ENCODE assay signal across 22 mouse cellular contexts in the genomic region with DNA sequence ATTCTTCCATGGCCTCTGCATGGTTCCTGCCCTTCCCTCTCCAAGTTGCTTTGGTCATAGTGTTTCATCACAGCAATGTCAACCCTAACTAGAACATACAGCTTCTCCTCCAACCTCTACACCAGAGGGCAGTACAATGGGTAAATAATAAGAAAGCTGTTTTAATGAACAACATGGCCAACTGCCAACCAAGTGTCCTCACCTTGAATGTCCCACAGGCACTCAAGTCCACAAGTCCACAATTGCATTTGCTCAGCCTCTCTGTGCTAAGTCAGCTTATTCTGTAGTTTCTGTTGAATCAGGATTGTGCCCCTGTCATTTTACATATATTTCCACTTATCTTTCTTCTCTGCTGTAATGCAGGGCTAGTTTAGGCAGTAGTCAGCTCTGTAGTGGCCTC.
DNase-seq lines count a peak whose midpoint lies in the region; ATAC-seq and TF ChIP-seq lines count a peak whose summit lies in the region.
"Had no signal": no experiment of that assay in that cellular context is flagged by ENCODE, and none has a peak within 500 bp of the region (broad histone marks: within the 10 kb centered on the region; RNA-seq: fewer than 3 reads in every experiment).

No protein-coding gene starts in this region.

- no peaks in the 10 kb centered on the region for H3K9me3 ChIP-seq in kidney, embryonic 15.5 days (replicated peaks)
- H3K9me3 ChIP-seq in midbrain, embryonic 11.5 days (ENCODE audit: control insufficient read depth, low read length): no peaks in the 10 kb centered on the region
- no peaks in the 10 kb centered on the region for H3K9me3 ChIP-seq in midbrain, embryonic 10.5 days (replicated peaks)
- H3K9me3 ChIP-seq: embryonic facial prominence, embryonic 10.5 days; heart, embryonic 10.5 days; hindbrain, embryonic 13.5 days had no signal

- H3K9ac ChIP-seq in kidney, embryonic 15.5 days: no peak overlapping the region
- H3K9ac ChIP-seq in midbrain, embryonic 11.5 days (ENCODE audit: low read length): no peak overlapping the region
- H3K9ac ChIP-seq: hindbrain, embryonic 13.5 days had no signal

- H3K36me3 ChIP-seq in kidney, adult 2 months (ENCODE audit: control insufficient read depth, insufficient read depth, low read length): no peaks in the 10 kb centered on the region
- 0 out of 2 replicates have a peak, but pooled peaks cover 9% of the 10 kb centered on the region for H3K36me3 ChIP-seq in kidney, embryonic 15.5 days
- H3K36me3 ChIP-seq in midbrain, embryonic 11.5 days (ENCODE audit: control insufficient read depth, insufficient read depth, low read length): no peaks in the 10 kb centered on the region
- no peaks in the 10 kb centered on the region for H3K36me3 ChIP-seq in midbrain, embryonic 10.5 days
- H3K36me3 ChIP-seq: embryonic facial prominence, embryonic 10.5 days; G1E had no signal

- H3K27ac ChIP-seq in kidney, adult 2 months (ENCODE audit: insufficient read depth, low read depth, low read length): no peak overlapping the region
- H3K27ac ChIP-seq in kidney, embryonic 15.5 days: no peak overlapping the region
- H3K27ac ChIP-seq in midbrain, embryonic 11.5 days (ENCODE audit: low read depth, low read length): no peak overlapping the region
- H3K27ac ChIP-seq in midbrain, embryonic 10.5 days (replicated peaks): no peak overlapping the region
- H3K27ac ChIP-seq: embryonic facial prominence, embryonic 10.5 days; heart, embryonic 10.5 days; hindbrain, embryonic 13.5 days had no signal

- no peak for TF ChIP-seq CTCF in kidney, adult 2 months (conservative IDR thresholded peaks at IDR 0.05; ENCODE audit: insufficient read depth, insufficient read length, low read depth, low read length)

- no peaks in the 10 kb centered on the region for H3K4me1 ChIP-seq in kidney, adult 2 months (ENCODE audit: control insufficient read depth, insufficient read depth, low read length)
- H3K4me1 ChIP-seq in kidney, embryonic 15.5 days: no peaks in the 10 kb centered on the region
- no peaks in the 10 kb centered on the region for H3K4me1 ChIP-seq in midbrain, embryonic 11.5 days (ENCODE audit: control insufficient read depth, insufficient read depth, low read length)
- H3K4me1 ChIP-seq in midbrain, embryonic 10.5 days: peaks cover 1% of the 10 kb centered on the region
- H3K4me1 ChIP-seq: embryonic facial prominence, embryonic 10.5 days; heart, embryonic 10.5 days had no signal

- H3K27me3 ChIP-seq in kidney, adult 2 months (replicated peaks; ENCODE audit: control insufficient read depth, insufficient read depth, low read length): no peaks in the 10 kb centered on the region
- no peaks in the 10 kb centered on the region for H3K27me3 ChIP-seq in kidney, embryonic 15.5 days
- no peaks in the 10 kb centered on the region for H3K27me3 ChIP-seq in midbrain, embryonic 11.5 days (ENCODE audit: control insufficient read depth, insufficient read depth, low read length)
- H3K27me3 ChIP-seq in midbrain, embryonic 10.5 days (ENCODE audit: low read depth, poor library complexity, severe bottlenecking): no peaks in the 10 kb centered on the region
- H3K27me3 ChIP-seq: hindbrain, embryonic 13.5 days had no signal

- peak; percentile 35 for DNase-seq in heart, adult 11 months
- DNase-seq in heart, postnatal 36 days: no peak
- DNase-seq in kidney, adult 2 months: peak; percentile 81
- peak; percentile 69 for DNase-seq in midbrain, embryonic 11.5 days (ENCODE audit: low spot score, missing footprints)
- no peak for DNase-seq in midbrain, embryonic 10.5 days (ENCODE audit: low spot score)
- DNase-seq in kidney, postnatal 36 days: peak; percentile 67 to 77
- no peak for DNase-seq in adrenal gland, adult 18-20 months (ENCODE audit: low spot score in 2 of 2)
- DNase-seq: adrenal gland, postnatal 10 days; B cell, adult 2 months; cerebellum, adult 11-12 months; cerebellum, adult 9-10 months; cerebellum, postnatal 25 days; gastrocnemius, postnatal 36 days; heart, adult 18-20 months; heart, postnatal 10 days had no signal

- ATAC-seq in kidney, embryonic 15.5 days (replicated peaks; ENCODE audit: low FRiP score): no peak
- ATAC-seq in midbrain, embryonic 11.5 days (ENCODE audit: low FRiP score): no peak
- ATAC-seq: CD4-positive, CD25-positive, alpha-beta regulatory T cell, adult 4 months; forebrain, embryonic 14.5 days had no signal

- TF ChIP-seq POLR2A in kidney, adult 2 months (IDR thresholded peaks at IDR 0.05; ENCODE audit: low read depth, low read length): no peak

- intact Hi-C loops in heart, postnatal 36 days (cut with DNase I): no loop called here

- H3K4me2 ChIP-seq in kidney, embryonic 15.5 days: no peak overlapping the region
- H3K4me2 ChIP-seq in midbrain, embryonic 11.5 days: no peak overlapping the region
- H3K4me2 ChIP-seq: hindbrain, embryonic 13.5 days had no signal

- no peak overlapping the region for H3K4me3 ChIP-seq in kidney, adult 2 months (ENCODE audit: insufficient read depth, low read depth, low read length)
- no peak overlapping the region for H3K4me3 ChIP-seq in kidney, embryonic 15.5 days (replicated peaks)
- H3K4me3 ChIP-seq in midbrain, embryonic 11.5 days (ENCODE audit: low read depth, low read length): no peak overlapping the region
- no peak overlapping the region for H3K4me3 ChIP-seq in midbrain, embryonic 10.5 days
- H3K4me3 ChIP-seq: embryonic facial prominence, embryonic 10.5 days; heart, embryonic 10.5 days; hindbrain, embryonic 13.5 days had no signal

Comparison
In these comparisons a context has a peak if more than half of its experiments do, and no peak if none do; other contexts are left out.
1. DNase-seq: peak in heart, adult 11 months (single experiment), kidney, adult 2 months (single experiment), midbrain, embryonic 11.5 days (single experiment) and kidney, postnatal 36 days (2 of 2); none in heart, postnatal 36 days (0 of 2), midbrain, embryonic 10.5 days (single experiment) and adrenal gland, adult 18-20 months (0 of 2).